Mouse (Mus musculus) urinary bladder, postnatal 4 days (tissue): ENCODE measurements around the gene 4930522H14Rik.

Source experiments
- DNase-seq, 2 experiments: peaks; one replicate each; pipeline ENCODE4 v3.0.0; 2021 to 2022; ENCODE audit warnings: low spot score in 2 of 2

Gene 4930522H14Rik

GRCm38 (mm10) chr4:109531111-109531510 lies at the start of gene 4930522H14Rik:
Gene 4930522H14Rik (minus strand): TSS chr4:109531297.
- no peak for DNase-seq

- no peak for DNase-seq
Observed at GRCm38 (mm10) chr4:109578356-109578755, 47.3 kb upstream of the 4930522H14Rik start.

GRCm38 (mm10) chr4:109576933-109577332 lies 45.8 kb upstream of the 4930522H14Rik start:
- DNase-seq = no peak

GRCm38 (mm10) chr4:109574845-109575244 lies 43.7 kb upstream of the 4930522H14Rik start:
- DNase-seq = no peak

- DNase-seq = no peak
Observed at GRCm38 (mm10) chr4:109574331-109574730, 43.2 kb upstream of the 4930522H14Rik start.

- no peak for DNase-seq
Observed at GRCm38 (mm10) chr4:109572632-109573031, 41.5 kb upstream of the 4930522H14Rik start.

- DNase-seq = no peak
Observed at GRCm38 (mm10) chr4:109569421-109569820, 38.3 kb upstream of the 4930522H14Rik start.

- no peak for DNase-seq
Observed at GRCm38 (mm10) chr4:109568959-109569358, 37.9 kb upstream of the 4930522H14Rik start.

- DNase-seq = no peak
Observed at GRCm38 (mm10) chr4:109564711-109565110, 33.6 kb upstream of the 4930522H14Rik start.

GRCm38 (mm10) chr4:109550338-109551150 lies 19.4 kb upstream of the 4930522H14Rik start:
- DNase-seq = no peak

- DNase-seq = no peak
Observed at GRCm38 (mm10) chr4:109547306-109547705, 16.2 kb upstream of the 4930522H14Rik start.

- no peak for DNase-seq
Observed at GRCm38 (mm10) chr4:109546538-109546937, 15.4 kb upstream of the 4930522H14Rik start.

- no peak for DNase-seq
Observed at GRCm38 (mm10) chr4:109530245-109530816, 766 bp downstream of the 4930522H14Rik start.

GRCm38 (mm10) chr4:109504885-109505284 lies 26.2 kb downstream of the 4930522H14Rik start:
- no peak for DNase-seq

GRCm38 (mm10) chr4:109498476-109498875 lies 32.6 kb downstream of the 4930522H14Rik start:
- DNase-seq = no peak

- no peak for DNase-seq
Observed at GRCm38 (mm10) chr4:109493581-109493980, 37.5 kb downstream of the 4930522H14Rik start.

GRCm38 (mm10) chr4:109488812-109489211 lies 42.3 kb downstream of the 4930522H14Rik start:
- no peak for DNase-seq

- DNase-seq = no peak
Observed at GRCm38 (mm10) chr4:109484621-109485020, 46.5 kb downstream of the 4930522H14Rik start, which contains the start of gene Rnf11. Gene Rnf11 (minus strand): TSS chr4:109484728.

- DNase-seq = no peak
Observed at GRCm38 (mm10) chr4:109482701-109483100, 48.4 kb downstream of the 4930522H14Rik start.

- DNase-seq = no peak
Observed at GRCm38 (mm10) chr4:109481424-109481823, 49.7 kb downstream of the 4930522H14Rik start.

- no peak for DNase-seq
Observed at GRCm38 (mm10) chr4:109477454-109477853, 53.6 kb downstream of the 4930522H14Rik start.

- peak; percentile 89 to 92 for DNase-seq
Observed at GRCm38 (mm10) chr4:109476554-109477014, 54.5 kb downstream of the 4930522H14Rik start.
